Mouse (Mus musculus) adrenal gland, postnatal 0 days (tissue): ENCODE data around the gene Chordc1. TPM values are rescaled to one million over a fixed set of nuclear protein-coding genes. Genes with fewer than 3 reads are reported as not detected.

Experiments used
- polyA plus RNA-seq: library from polyadenylated mRNA; unstranded; fragments of >200 nt; fragmentation: Nextera tagmentation; extraction: Ambion mirVana; gene quantifications from 2 replicates; pipeline ENCODE4 v1.2.1, GENCODE M21; 2015

Chordc1 gene
- polyA plus RNA-seq: 31.7 and 41.4 TPM in 2 replicates

GRCm38 (mm10) chr9:18291571-18292429 lies at the start of gene Chordc1:
Chordc1 (plus strand) TSS chr9:18292125.

Other genes with a start within 250 kb of the Chordc1 start
- gene Naalad2, start 110.9 kb downstream of the Chordc1 start, polyA plus RNA-seq: 5.1 and 8.0 TPM in 2 replicates
- gene Ubtfl1, start 112.3 kb downstream of the Chordc1 start, polyA plus RNA-seq: not detected in 2 replicates
- gene Mbd3l2, start 138.5 kb downstream of the Chordc1 start, polyA plus RNA-seq: not detected in 2 replicates
- 2.4 and 3.0 TPM in 2 replicates for gene Zfp558, start 186.1 kb downstream of the Chordc1 start, polyA plus RNA-seq
- gene Mbd3l1, start 186.2 kb downstream of the Chordc1 start, polyA plus RNA-seq: not detected in 2 replicates